Mouse (Mus musculus): ENCODE data around the gene Nkain1. TPM values are rescaled to one million over a fixed set of nuclear protein-coding genes. Genes with fewer than 3 reads are reported as not detected.

Gene Nkain1
- total RNA-seq, 2 experiments from 2014 or later: 30.4 to 43.3 TPM

GRCm38 (mm10) chr4:130519567-130520481 lies 54.1 kb downstream of the Nkain1 start:
- intact Hi-C loops (cut with DNase I): no loop called here
- peak; percentile 82 to 84 for DNase-seq (ENCODE audit: low spot score in 2 of 2)

GRCm38 (mm10) chr4:130516490-130516889 lies 57.5 kb downstream of the Nkain1 start:
- DNase-seq (ENCODE audit: low spot score in 2 of 2): no peak
- intact Hi-C loops (cut with DNase I): no loop called here

Other genes starting within 250 kb of the Nkain1 start
- gene Zcchc17, start 214.2 kb downstream of the Nkain1 start, total RNA-seq (2021): 10 to 100 TPM; 62.3 to 67.8 TPM
- 10 to 100 TPM; 22.9 to 25.5 TPM for gene Snrnp40, start 214.0 kb downstream of the Nkain1 start, total RNA-seq (2021)
- 100 to 1,000 TPM; 100 to 125 TPM for gene Pum1, start 89.1 kb upstream of the Nkain1 start, total RNA-seq (2021)
- 100 to 1,000 TPM; 156 to 161 TPM for gene Sdc3, start 218.4 kb upstream of the Nkain1 start, total RNA-seq (2021)

All from left cerebral cortex, postnatal 36 days (tissue).